23 mouse cellular contexts compared by ENCODE assay signal in the genomic region with DNA sequence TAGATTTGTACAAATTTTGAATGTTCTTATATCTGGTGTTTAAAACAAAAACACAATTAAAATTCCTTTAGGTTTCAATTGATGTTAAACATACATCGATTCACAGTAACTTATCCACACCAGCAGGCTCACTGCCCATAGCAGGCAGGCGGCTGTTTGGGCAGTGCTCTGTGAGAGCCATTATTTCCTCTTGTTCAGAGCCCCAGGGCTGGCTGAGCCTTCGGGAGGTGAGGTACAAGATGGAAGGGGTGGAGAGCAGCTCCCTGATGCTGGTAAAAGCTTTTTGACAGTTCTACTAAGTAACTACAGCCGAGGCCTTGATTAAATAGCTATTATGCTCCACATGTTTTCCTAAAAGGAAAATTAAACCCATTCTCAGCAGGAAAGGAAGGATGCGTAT.
DNase-seq lines count a peak whose midpoint lies in the region; ATAC-seq and TF ChIP-seq lines count a peak whose summit lies in the region.
"Had no signal": no experiment of that assay in that cellular context is flagged by ENCODE, and none has a peak within 500 bp of the region (broad histone marks: within the 10 kb centered on the region; RNA-seq: fewer than 3 reads in every experiment).

No protein-coding gene starts in this region.

- no peaks in the 10 kb centered on the region for H3K27me3 ChIP-seq in heart, embryonic 13.5 days (replicated peaks)
- H3K27me3 ChIP-seq in heart, embryonic 12.5 days (replicated peaks) = no peaks in the 10 kb centered on the region
- no peaks in the 10 kb centered on the region for H3K27me3 ChIP-seq in stomach, embryonic 16.5 days (ENCODE audit: control insufficient read depth, insufficient read depth, low read length)
- no peaks in the 10 kb centered on the region for H3K27me3 ChIP-seq in stomach, postnatal 0 days (ENCODE audit: control insufficient read depth, insufficient read depth, low read length)
- no peaks in the 10 kb centered on the region for H3K27me3 ChIP-seq in limb, embryonic 10.5 days (ENCODE audit: low read depth, poor library complexity, severe bottlenecking)
- H3K27me3 ChIP-seq in midbrain, embryonic 13.5 days = no peaks in the 10 kb centered on the region
- H3K27me3 ChIP-seq: embryonic facial prominence, embryonic 15.5 days; hindbrain, embryonic 12.5 days; megakaryocyte, embryonic 14.5 days; midbrain, embryonic 15.5 days had no signal

- H3K4me1 ChIP-seq in heart, embryonic 13.5 days = peaks cover 39% of the 10 kb centered on the region
- peaks cover 21% of the 10 kb centered on the region for H3K4me1 ChIP-seq in heart, embryonic 12.5 days (replicated peaks)
- peaks cover 10% of the 10 kb centered on the region; the same call in 1 of the 2 replicates for H3K4me1 ChIP-seq in stomach, embryonic 16.5 days (ENCODE audit: control insufficient read depth, insufficient read depth, low read length)
- no peaks in the 10 kb centered on the region; the same call in 1 of the 2 replicates for H3K4me1 ChIP-seq in stomach, postnatal 0 days (replicated peaks; ENCODE audit: control insufficient read depth, insufficient read depth)
- H3K4me1 ChIP-seq in limb, embryonic 10.5 days = peaks cover 46% of the 10 kb centered on the region
- peaks cover 22% of the 10 kb centered on the region for H3K4me1 ChIP-seq in midbrain, embryonic 13.5 days (replicated peaks)
- H3K4me1 ChIP-seq: megakaryocyte, embryonic 14.5 days had no signal

- 66% methylated on average over 5 of the region's 5 CpGs for WGBS in heart, embryonic 13.5 days
- 54% methylated on average over 5 of the region's 5 CpGs for WGBS in heart, embryonic 12.5 days
- 51% methylated on average over 5 of the region's 5 CpGs for WGBS in stomach, embryonic 16.5 days
- 60% methylated on average over 5 of the region's 5 CpGs for WGBS in stomach, postnatal 0 days
- 38% methylated on average over 5 of the region's 5 CpGs for WGBS in limb, embryonic 10.5 days
- WGBS in midbrain, embryonic 13.5 days = 63% methylated on average over 5 of the region's 5 CpGs

- H3K27ac ChIP-seq in heart, embryonic 13.5 days (replicated peaks) = peak overlapping the region; percentile 43
- no peak overlapping the region for H3K27ac ChIP-seq in heart, embryonic 12.5 days (ENCODE audit: poor library complexity, severe bottlenecking)
- peak overlapping the region; percentile 29; the same call in 1 of the 2 replicates for H3K27ac ChIP-seq in stomach, embryonic 16.5 days (ENCODE audit: low read length)
- H3K27ac ChIP-seq in stomach, postnatal 0 days (replicated peaks) = no peak overlapping the region
- peak overlapping the region; percentile 82 for H3K27ac ChIP-seq in limb, embryonic 10.5 days
- no peak overlapping the region for H3K27ac ChIP-seq in midbrain, embryonic 13.5 days
- H3K27ac ChIP-seq: hindbrain, embryonic 12.5 days; left cerebral cortex, adult 2 months; midbrain, embryonic 15.5 days had no signal

- TF ChIP-seq CTCF in stomach, postnatal 0 days (IDR thresholded peaks at IDR 0.05; ENCODE audit: low read depth) = no peak

- DNase-seq in stomach, postnatal 0 days (ENCODE audit: low spot score) = no peak
- peak; percentile 46 for DNase-seq in limb, embryonic 10.5 days (ENCODE audit: low spot score)
- no peak for DNase-seq in thymus, postnatal 14 days
- DNase-seq: cerebellum, adult 8-10 months; gastrocnemius, postnatal 10 days; heart, adult 18-20 months; heart, postnatal 10 days; kidney, adult 11 months; kidney, postnatal 25 days; liver; lung, postnatal 10 days; right cerebral cortex, postnatal 25 days; thymus, adult 2 months had no signal

- no peak overlapping the region for H3K4me2 ChIP-seq in heart, embryonic 13.5 days
- H3K4me2 ChIP-seq in heart, embryonic 12.5 days = no peak overlapping the region
- no peak overlapping the region for H3K4me2 ChIP-seq in stomach, embryonic 16.5 days (ENCODE audit: low read depth, low read length)
- H3K4me2 ChIP-seq in stomach, postnatal 0 days (replicated peaks; ENCODE audit: low read depth) = no peak overlapping the region
- H3K4me2 ChIP-seq in midbrain, embryonic 13.5 days (replicated peaks) = no peak overlapping the region
- H3K4me2 ChIP-seq: embryonic facial prominence, embryonic 15.5 days; hindbrain, embryonic 12.5 days; midbrain, embryonic 15.5 days had no signal

- TF ChIP-seq EP300 in stomach, postnatal 0 days (optimal IDR thresholded peaks at IDR 0.05) = no peak

- no peak overlapping the region for H3K4me3 ChIP-seq in heart, embryonic 13.5 days
- no peak overlapping the region for H3K4me3 ChIP-seq in heart, embryonic 12.5 days
- no peak overlapping the region for H3K4me3 ChIP-seq in stomach, embryonic 16.5 days (replicated peaks; ENCODE audit: low read length)
- no peak overlapping the region for H3K4me3 ChIP-seq in stomach, postnatal 0 days (ENCODE audit: low read depth, low read length)
- no peak overlapping the region for H3K4me3 ChIP-seq in limb, embryonic 10.5 days
- H3K4me3 ChIP-seq in midbrain, embryonic 13.5 days (replicated peaks) = no peak overlapping the region
- H3K4me3 ChIP-seq: embryonic facial prominence, embryonic 15.5 days; hindbrain, embryonic 12.5 days; left cerebral cortex, adult 2 months; megakaryocyte, embryonic 14.5 days; midbrain, embryonic 15.5 days; myocyte had no signal

- H3K9ac ChIP-seq in heart, embryonic 13.5 days = no peak overlapping the region
- no peak overlapping the region for H3K9ac ChIP-seq in heart, embryonic 12.5 days
- no peak overlapping the region for H3K9ac ChIP-seq in stomach, embryonic 16.5 days (ENCODE audit: low read length)
- no peak overlapping the region for H3K9ac ChIP-seq in stomach, postnatal 0 days (ENCODE audit: low read length)
- no peak overlapping the region for H3K9ac ChIP-seq in midbrain, embryonic 13.5 days (replicated peaks)
- H3K9ac ChIP-seq: embryonic facial prominence, embryonic 15.5 days; hindbrain, embryonic 12.5 days; midbrain, embryonic 15.5 days had no signal

- ATAC-seq in heart, embryonic 13.5 days (ENCODE audit: extremely low read depth, insufficient number of reproducible peaks, low FRiP score, low TSS enrichment) = no peak
- ATAC-seq in heart, embryonic 12.5 days (ENCODE audit: insufficient number of reproducible peaks, low FRiP score) = no peak
- no peak for ATAC-seq in stomach, embryonic 16.5 days (ENCODE audit: insufficient read depth, low FRiP score)
- no peak for ATAC-seq in stomach, postnatal 0 days (ENCODE audit: low FRiP score, low TSS enrichment)
- no peak for ATAC-seq in midbrain, embryonic 13.5 days
- ATAC-seq: midbrain, embryonic 15.5 days had no signal

- H3K9me3 ChIP-seq in heart, embryonic 13.5 days = no peaks in the 10 kb centered on the region
- no peaks in the 10 kb centered on the region for H3K9me3 ChIP-seq in heart, embryonic 12.5 days (replicated peaks)
- H3K9me3 ChIP-seq in stomach, embryonic 16.5 days (replicated peaks; ENCODE audit: control insufficient read depth, low read length) = no peaks in the 10 kb centered on the region
- no peaks in the 10 kb centered on the region for H3K9me3 ChIP-seq in stomach, postnatal 0 days (ENCODE audit: control insufficient read depth, low read length)
- no peaks in the 10 kb centered on the region for H3K9me3 ChIP-seq in limb, embryonic 10.5 days (replicated peaks)
- no peaks in the 10 kb centered on the region for H3K9me3 ChIP-seq in midbrain, embryonic 13.5 days
- H3K9me3 ChIP-seq: embryonic facial prominence, embryonic 15.5 days; hindbrain, embryonic 12.5 days; megakaryocyte, embryonic 14.5 days; midbrain, embryonic 15.5 days had no signal

- H3K36me3 ChIP-seq in heart, embryonic 13.5 days = no peaks in the 10 kb centered on the region
- H3K36me3 ChIP-seq in heart, embryonic 12.5 days = no peaks in the 10 kb centered on the region
- no peaks in the 10 kb centered on the region for H3K36me3 ChIP-seq in stomach, embryonic 16.5 days (ENCODE audit: control insufficient read depth, insufficient read depth, low read length)
- H3K36me3 ChIP-seq in stomach, postnatal 0 days (ENCODE audit: control insufficient read depth, insufficient read depth, low read length) = no peaks in the 10 kb centered on the region
- no peaks in the 10 kb centered on the region for H3K36me3 ChIP-seq in limb, embryonic 10.5 days
- no peaks in the 10 kb centered on the region for H3K36me3 ChIP-seq in midbrain, embryonic 13.5 days
- H3K36me3 ChIP-seq: embryonic facial prominence, embryonic 15.5 days; hindbrain, embryonic 12.5 days; midbrain, embryonic 15.5 days had no signal

Comparison
In these comparisons a context has a peak if more than half of its experiments do, and no peak if none do; other contexts are left out.
1. H3K27ac ChIP-seq: peak in heart, embryonic 13.5 days (single experiment), stomach, embryonic 16.5 days (single experiment) and limb, embryonic 10.5 days (single experiment); none in heart, embryonic 12.5 days (single experiment), stomach, postnatal 0 days (single experiment) and midbrain, embryonic 13.5 days (single experiment).